Mouse (Mus musculus) lung, postnatal 14 days (tissue): ENCODE data around the gene 4921511C20Rik.

ENCODE experiments used
- DNase-seq: peaks from one replicate; pipeline ENCODE4 v3.0.0; 2021

4921511C20Rik gene

DNA sequence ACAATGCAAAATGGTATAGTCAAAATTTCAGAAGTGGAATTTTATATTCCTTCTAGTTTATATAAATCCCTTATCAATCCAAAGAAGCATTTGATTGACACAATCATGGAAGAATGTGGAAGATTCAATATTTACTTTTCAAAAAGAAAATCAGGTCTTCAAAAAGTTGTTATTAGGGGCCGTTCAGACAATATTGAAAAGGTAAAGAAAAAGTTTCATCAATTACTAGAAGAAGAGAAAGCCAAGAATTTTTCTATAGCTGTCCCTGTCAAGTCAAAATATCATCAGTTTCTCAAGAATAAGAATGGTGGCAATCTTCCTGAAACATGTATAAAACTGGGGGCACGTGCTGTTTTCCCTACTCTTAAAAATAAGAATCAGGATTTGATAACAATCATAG lies at the start of gene 4921511C20Rik:
4921511C20Rik (plus strand) TSS at position 301 of the 400 bp plus-strand sequence.
- no peak for DNase-seq
